8 mouse cellular contexts compared by ENCODE assay signal in genomic region chr1:58392652-58393283, GRCm38 (mm10). TPM values are rescaled to one million over a fixed set of nuclear protein-coding genes. Genes with fewer than 3 reads are reported as not detected.
DNase-seq lines count a peak whose midpoint lies in the region; ATAC-seq lines count a peak whose summit lies in the region.

Bzw1 (plus strand) TSS chr1:58392898.

- peak within 1 kb of the TSS; percentile 97 for H3K27ac ChIP-seq in hindbrain, embryonic 12.5 days

- H3K4me3 ChIP-seq in hindbrain, embryonic 12.5 days, result peak within 1 kb of the TSS; percentile 100

- no peaks in the 10 kb centered on the region for H3K9me3 ChIP-seq in hindbrain, embryonic 12.5 days (replicated peaks)

- H3K36me3 ChIP-seq in hindbrain, embryonic 12.5 days, result peaks cover 28% of the 10 kb centered on the region

- ATAC-seq in hindbrain, embryonic 12.5 days (ENCODE audit: low FRiP score), result peak; percentile 98

- 0% methylated on average over 47 of the region's 61 CpGs for WGBS in hindbrain, embryonic 12.5 days

- H3K9ac ChIP-seq in hindbrain, embryonic 12.5 days, result peak within 1 kb of the TSS; percentile 99

- peaks cover 20% of the 10 kb centered on the region for H3K4me1 ChIP-seq in hindbrain, embryonic 12.5 days

- DNase-seq in NIH3T3 (ENCODE audit: low read depth), result peak; percentile 97
- DNase-seq in cerebellum, postnatal 10 days, result peak; percentile 97 to 98
- peak; percentile 90 to 91 for DNase-seq in frontal cortex, postnatal 10 days (ENCODE audit: low spot score in 2 of 2)
- DNase-seq in layer of hippocampus, postnatal 14 days (ENCODE audit: low spot score in 2 of 2), result peak; percentile 92 to 96
- DNase-seq in lung, postnatal 14 days, result peak; percentile 95
- peak; percentile 84 for DNase-seq in retina, adult 2 months (ENCODE audit: low read depth, low spot score)
- peak; percentile 93 to 96 for DNase-seq in thymus, postnatal 36 days

- no peaks in the 10 kb centered on the region for H3K27me3 ChIP-seq in hindbrain, embryonic 12.5 days

- H3K4me2 ChIP-seq in hindbrain, embryonic 12.5 days (replicated peaks), result peak within 1 kb of the TSS; percentile 87

RNA-seq across cellular contexts. Expression of gene Bzw1, which starts in this region (rescaled TPM):
- 436 and 455 TPM in 2 replicates for polyA plus RNA-seq in hindbrain, embryonic 12.5 days (2016; fragmentation: Nextera tagmentation; extraction: Ambion mirVana)
- 100 to 1,000 TPM; 184 to 185 TPM for total RNA-seq in layer of hippocampus, postnatal 14 days (2021)

Comparison
In these comparisons a context has a peak if more than half of its experiments do, and no peak if none do; other contexts are left out.
1. Peak in every context shown above with its lines: DNase-seq, ATAC-seq, H3K4me3 ChIP-seq and H3K27ac ChIP-seq.